Mouse (Mus musculus) C2C12 (cell line): ENCODE data around the gene Ttc9. TPM values are rescaled to one million over a fixed set of nuclear protein-coding genes. Genes with fewer than 3 reads are reported as not detected.

Experiments used
- H3K27me3 ChIP-seq: one replicate; pipeline ENCODE4 v1.6.1; 2011; ENCODE audit not compliant: control insufficient read depth, insufficient read depth, insufficient read length
- H3K36me3 ChIP-seq: one replicate; pipeline ENCODE4 v1.6.1; 2011; ENCODE audit not compliant: control insufficient read depth, insufficient read depth
- H3K4me3 ChIP-seq: one replicate; pipeline ENCODE4 v1.5.1; 2011; ENCODE audit warnings: mild to moderate bottlenecking, control low read depth; ENCODE audit not compliant: poor library complexity, insufficient read depth, severe bottlenecking
- H3K79me2 ChIP-seq: one replicate; pipeline ENCODE4 v1.6.1; 2011; ENCODE audit not compliant: control insufficient read depth, insufficient read depth
- H3K79me3 ChIP-seq: one replicate; pipeline ENCODE4 v1.6.1; 2011; ENCODE audit warnings: low read depth, control low read depth
- H3ac ChIP-seq: one replicate; pipeline ENCODE3; 2011; ENCODE audit warnings: low read depth; ENCODE audit not compliant: control insufficient read depth, insufficient read length
- CEBPB ChIP-seq: IDR thresholded peaks from one replicate; pipeline ENCODE4 v1.6.1; 2011; ENCODE audit warnings: low read depth, mild to moderate bottlenecking, control low read depth, moderate library complexity
- CTCF ChIP-seq: IDR thresholded peaks from one replicate; pipeline ENCODE4 v1.5.1; 2011; ENCODE audit not compliant: control insufficient read depth, insufficient read depth, insufficient read length
- FOSL1 ChIP-seq: IDR thresholded peaks from one replicate; pipeline ENCODE4 v1.8.0; 2011; ENCODE audit warnings: mild to moderate bottlenecking, low read length; ENCODE audit not compliant: poor library complexity, insufficient read depth, severe bottlenecking
- MAX ChIP-seq: IDR thresholded peaks from one replicate; pipeline ENCODE4 v1.6.1; 2011; ENCODE audit warnings: mild to moderate bottlenecking, control low read depth
- MYOD1 ChIP-seq: IDR thresholded peaks from one replicate; pipeline ENCODE4 v1.6.1; 2011; ENCODE audit warnings: low read depth; ENCODE audit not compliant: control insufficient read depth, insufficient read length
- MYOG ChIP-seq: IDR thresholded peaks from one replicate; pipeline ENCODE4 v1.6.1; 2011; ENCODE audit not compliant: control insufficient read depth, insufficient read length; ENCODE audit errors: extremely low read depth
- USF1 ChIP-seq: IDR thresholded peaks from one replicate; pipeline ENCODE4 v1.6.1; 2011; ENCODE audit warnings: low read depth, mild to moderate bottlenecking, control low read depth, moderate library complexity
- polyA plus RNA-seq: library from polyadenylated mRNA; unstranded; fragments of >200 nt; fragmentation: generic; extraction: Trizol; gene quantifications from one replicate; pipeline ENCODE4 v1.2.1, GENCODE M21; 2012; ENCODE audit warnings: missing spikeins

Ttc9 gene
- polyA plus RNA-seq, 1 experiment: 11.2 TPM

- no peaks in the 10 kb centered on the region for H3K27me3 ChIP-seq
- H3K79me3 ChIP-seq: peaks cover 2% of the 10 kb centered on the region
- no peak overlapping the region for H3ac ChIP-seq
- no peaks in the 10 kb centered on the region for H3K36me3 ChIP-seq
- no peak for TF ChIP-seq MYOG
- TF ChIP-seq USF1: no peak
- no peak for TF ChIP-seq CEBPB
- no peak for TF ChIP-seq FOSL1
- TF ChIP-seq MAX: no peak
- TF ChIP-seq MYOD1: no peak
- no peak for TF ChIP-seq CTCF
- no peak overlapping the region for H3K4me3 ChIP-seq
- no peaks in the 10 kb centered on the region for H3K79me2 ChIP-seq
Observed at GRCm38 (mm10) chr12:81627426-81627825, 3.6 kb upstream of the Ttc9 start.

DNA sequence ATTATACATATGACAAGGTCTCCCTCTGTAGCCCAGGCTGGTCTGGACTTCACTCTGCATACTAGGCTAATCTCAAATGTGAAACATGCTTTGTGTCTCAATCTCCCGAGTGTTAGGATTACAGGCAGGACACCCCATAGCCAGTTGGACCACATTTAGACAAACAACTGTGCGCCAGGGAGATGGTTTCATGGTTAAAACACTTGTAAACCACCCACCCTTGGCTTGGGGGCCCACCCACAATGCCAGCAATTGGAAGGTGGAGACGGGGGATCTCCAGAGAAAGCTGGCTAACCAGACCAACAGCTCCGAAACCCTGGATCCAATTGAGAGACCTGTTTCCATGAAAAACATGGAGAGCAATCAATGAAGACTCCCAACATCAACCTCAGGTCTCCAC is 3.0 kb upstream of the Ttc9 start:
- Histone ChIP-seq H3ac (no peak overlapping the region), H3K36me3 (no peaks in the 10 kb centered on the region), H3K79me2 (peaks cover 6% of the 10 kb centered on the region), H3K79me3 (peaks cover 2% of the 10 kb centered on the region), H3K27me3 (no peaks in the 10 kb centered on the region), H3K4me3 (no peak overlapping the region)
- TF ChIP-seq FOSL1: no peak
- TF ChIP-seq USF1: no peak
- no peak for TF ChIP-seq MAX
- no peak for TF ChIP-seq MYOG
- TF ChIP-seq CTCF: no peak
- no peak for TF ChIP-seq CEBPB
- TF ChIP-seq MYOD1: no peak

DNA sequence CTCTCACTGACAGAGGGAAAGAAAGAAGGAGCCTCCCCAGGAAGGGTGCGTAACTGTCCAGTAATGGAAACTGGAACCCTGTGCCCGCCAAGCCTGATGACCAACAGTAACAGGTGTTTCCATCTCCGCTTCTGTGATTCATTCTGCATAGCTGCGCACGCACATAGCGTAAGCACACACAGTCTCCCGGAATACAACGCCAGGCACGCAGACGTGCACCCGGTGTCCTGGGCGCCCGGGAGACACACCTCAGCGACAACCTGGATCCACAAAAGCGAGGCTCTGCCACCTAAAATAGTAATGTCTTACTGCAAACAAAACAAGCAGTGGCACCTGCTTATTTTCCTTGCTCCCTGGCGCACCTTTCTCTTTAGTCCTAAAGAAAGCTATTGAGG is 532 bp upstream of the Ttc9 start:
- Histone ChIP-seq H3ac (no peak overlapping the region), H3K79me2 (peaks cover 10% of the 10 kb centered on the region), H3K4me3 (no peak overlapping the region), H3K27me3 (no peaks in the 10 kb centered on the region), H3K36me3 (no peaks in the 10 kb centered on the region), H3K79me3 (peaks cover 2% of the 10 kb centered on the region)
- TF ChIP-seq CTCF (no peak), MAX (no peak), MYOD1 (peak; percentile 99), CEBPB (no peak)

DNA sequence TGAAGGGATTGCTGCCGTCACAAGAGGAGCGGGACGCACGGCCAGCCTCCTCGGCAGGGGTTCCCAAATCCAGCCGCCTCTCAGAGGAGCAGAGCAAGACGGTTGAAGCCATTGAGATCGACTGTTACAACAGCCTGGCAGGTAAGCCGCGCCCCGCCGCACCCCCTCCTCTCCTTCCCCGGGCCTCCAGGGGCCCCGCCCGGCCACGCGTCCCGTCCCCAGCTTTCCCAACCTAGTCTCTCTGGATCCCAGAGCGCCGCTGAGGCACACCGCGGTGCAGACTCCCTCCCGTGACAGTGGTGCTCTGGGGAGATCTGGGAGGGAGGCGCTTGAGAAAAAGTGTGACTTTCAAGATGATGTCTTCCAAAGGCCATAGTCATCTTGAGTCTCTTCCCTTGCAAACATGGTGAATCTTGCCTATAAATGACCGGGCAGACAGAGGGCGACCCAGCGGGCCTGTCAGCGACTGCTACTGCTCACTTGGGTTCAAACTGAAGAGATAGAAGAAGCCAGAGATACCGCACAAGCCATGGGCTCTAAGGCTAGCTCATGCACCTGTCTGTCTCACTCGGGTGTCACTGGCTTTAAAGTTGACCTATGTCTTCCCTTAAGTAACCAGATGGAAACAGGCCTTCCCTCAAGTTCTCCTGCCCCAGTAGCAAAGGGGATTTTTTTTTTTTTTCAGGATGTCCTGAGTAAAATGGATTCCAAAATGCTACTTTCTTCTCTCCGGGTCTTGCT is 782 bp downstream of the Ttc9 start:
- Histone ChIP-seq H3K27me3 (no peaks in the 10 kb centered on the region), H3K79me2 (peaks cover 10% of the 10 kb centered on the region)
- TF ChIP-seq MAX: no peak
- no peak for TF ChIP-seq USF1
- no peak for TF ChIP-seq CTCF
- TF ChIP-seq CEBPB: no peak
- TF ChIP-seq MYOG: no peak

DNA sequence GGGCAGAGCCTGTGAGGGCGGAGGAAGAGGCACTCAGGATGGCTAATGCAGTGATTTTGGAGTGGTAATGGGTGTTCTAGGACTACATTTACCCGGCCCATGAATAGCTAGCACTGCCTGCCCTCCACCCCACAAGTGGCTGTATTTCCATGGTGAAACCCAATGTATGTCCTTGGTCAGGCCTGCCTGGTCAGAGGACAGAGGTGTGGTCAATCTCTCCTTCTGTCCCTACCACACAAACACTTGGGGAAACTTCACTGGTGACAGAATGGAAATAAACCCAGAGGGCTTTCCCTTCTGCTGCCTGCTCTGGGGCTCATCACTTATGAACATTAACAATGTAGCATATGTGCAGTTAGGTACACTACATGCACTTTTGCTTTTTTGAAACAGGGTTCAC is 2.2 kb downstream of the Ttc9 start:
- Histone ChIP-seq H3K79me3 (peaks cover 2% of the 10 kb centered on the region), H3K79me2 (peaks cover 10% of the 10 kb centered on the region), H3ac (no peak overlapping the region), H3K36me3 (no peaks in the 10 kb centered on the region), H3K4me3 (no peak overlapping the region), H3K27me3 (no peaks in the 10 kb centered on the region)
- TF ChIP-seq MYOG: no peak
- no peak for TF ChIP-seq FOSL1
- no peak for TF ChIP-seq CEBPB
- TF ChIP-seq CTCF: no peak
- TF ChIP-seq MYOD1: no peak
- no peak for TF ChIP-seq MAX
- TF ChIP-seq USF1: no peak

More for the DNA sequence above, 782 bp downstream of the Ttc9 start:
- peak overlapping the region; percentile 83 for H3ac ChIP-seq
- peaks cover 2% of the 10 kb centered on the region for H3K79me3 ChIP-seq
- no peaks in the 10 kb centered on the region for H3K36me3 ChIP-seq
- peak overlapping the region; percentile 29 for H3K4me3 ChIP-seq

DNA sequence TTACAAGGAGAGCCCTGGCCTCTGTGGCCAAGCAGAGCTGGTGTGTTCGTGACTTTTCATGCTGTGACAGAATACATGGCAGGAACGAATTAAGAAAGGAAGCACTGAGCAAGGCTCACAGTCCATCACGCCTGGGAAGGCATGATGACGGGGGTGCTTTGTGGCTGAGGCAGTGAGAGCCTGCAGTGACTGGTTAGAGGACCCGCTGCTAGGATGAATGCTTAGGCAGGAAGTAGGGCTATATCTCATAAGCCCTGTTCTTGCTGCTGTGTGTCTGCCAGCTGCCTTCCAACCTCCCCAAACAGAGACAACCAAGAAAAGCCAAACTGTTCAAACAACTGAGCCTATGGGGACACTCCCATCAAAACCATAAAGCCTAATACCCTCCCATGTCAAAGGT is 9.6 kb downstream of the Ttc9 start:
- H3K27me3 ChIP-seq: no peaks in the 10 kb centered on the region
- no peaks in the 10 kb centered on the region for H3K36me3 ChIP-seq
- no peak for TF ChIP-seq FOSL1
- TF ChIP-seq CTCF: no peak
- no peak for TF ChIP-seq MAX
- no peak for TF ChIP-seq MYOD1
- TF ChIP-seq CEBPB: no peak
- no peak for TF ChIP-seq USF1
- no peak for TF ChIP-seq MYOG
- no peak overlapping the region for H3ac ChIP-seq
- H3K79me3 ChIP-seq: no peaks in the 10 kb centered on the region
- no peaks in the 10 kb centered on the region for H3K79me2 ChIP-seq
- H3K4me3 ChIP-seq: no peak overlapping the region
